28 mouse cellular contexts compared by ENCODE assay signal in genomic region chr8:84959811-84960210, GRCm38 (mm10). TPM values are rescaled to one million over a fixed set of nuclear protein-coding genes. Genes with fewer than 3 reads are reported as not detected.
DNase-seq lines count a peak whose midpoint lies in the region; ATAC-seq and TF ChIP-seq lines count a peak whose summit lies in the region.
"Had no signal": no experiment of that assay in that cellular context is flagged by ENCODE, and none has a peak within 500 bp of the region (broad histone marks: within the 10 kb centered on the region; RNA-seq: fewer than 3 reads in every experiment).

No protein-coding gene starts in this region.

- 72% methylated on average over 7 of the region's 7 CpGs for WGBS in heart, embryonic 15.5 days
- WGBS in kidney, adult 2 months, result 79% methylated on average over 7 of the region's 7 CpGs

- peak overlapping the region; percentile 30; the same call in 1 of the 2 replicates for H3K27ac ChIP-seq in heart, embryonic 15.5 days
- no peak overlapping the region for H3K27ac ChIP-seq in kidney, adult 2 months (ENCODE audit: insufficient read depth, low read depth, low read length)
- H3K27ac ChIP-seq: hindbrain, postnatal 0 days; layer of hippocampus, adult 2 months; limb, embryonic 10.5 days; liver, embryonic 14.5 days had no signal

- peaks cover 9% of the 10 kb centered on the region for H3K4me1 ChIP-seq in heart, embryonic 15.5 days (replicated peaks)
- no peaks in the 10 kb centered on the region for H3K4me1 ChIP-seq in kidney, adult 2 months (ENCODE audit: control insufficient read depth, insufficient read depth, low read length)

- in situ Hi-C loops in Patski (cut with MboI; ENCODE audit: low pct_unique_long_range_greater_than_20kb), result loop anchor here (5.0 kb wide), 1 partner anchor 38 kb away; no protein-coding TSS in a partner anchor

- peaks cover 10% of the 10 kb centered on the region for H3K36me3 ChIP-seq in heart, embryonic 15.5 days
- no peaks in the 10 kb centered on the region for H3K36me3 ChIP-seq in kidney, adult 2 months (ENCODE audit: control insufficient read depth, insufficient read depth, low read length)

- CTCF ChIA-PET in Patski (lab: Charles Lee), result interaction anchor here (0.8 to 2.0 kb wide), 2 partner anchors 31 to 45 kb away, joined by 3 to 7 read pairs; no protein-coding TSS in a partner anchor

- POLR2A ChIA-PET in Patski (lab: Charles Lee), result interaction anchor here (1.9 kb wide), 1 partner anchor 11 kb away, joined by 6 read pairs; no protein-coding TSS in a partner anchor

- no peak for ATAC-seq in heart, embryonic 15.5 days (replicated peaks; ENCODE audit: insufficient number of reproducible peaks, insufficient read depth, low FRiP score, low read depth)
- ATAC-seq in Patski, result peak; percentile 36
- no peak for ATAC-seq in granulocyte monocyte progenitor cell, adult 5-6 weeks (replicated peaks; ENCODE audit: poor library complexity, severe bottlenecking)
- ATAC-seq: forebrain, embryonic 14.5 days; hindbrain, postnatal 0 days; lung, postnatal 0 days had no signal

- no peaks in the 10 kb centered on the region for H3K9me3 ChIP-seq in heart, embryonic 15.5 days (replicated peaks)
- H3K9me3 ChIP-seq: limb, embryonic 10.5 days had no signal

- DNase-seq in heart, adult 8-10 months (ENCODE audit: low spot score), result no peak
- DNase-seq in Patski (ENCODE audit: low read depth, low spot score), result no peak
- peak; percentile 84 for DNase-seq in adrenal gland, postnatal 14 days
- DNase-seq in testis, postnatal 10 days (ENCODE audit: low spot score), result peak; percentile 59
- no peak for DNase-seq in kidney, adult 2 months
- DNase-seq: cerebellum, adult 11 months; kidney, adult 11 months; kidney, postnatal 10 days; midbrain, embryonic 14.5 days; right cerebral cortex, adult 18-20 months; spleen, adult 18-20 months had no signal

- no peaks in the 10 kb centered on the region for H3K27me3 ChIP-seq in heart, embryonic 15.5 days
- no peaks in the 10 kb centered on the region for H3K27me3 ChIP-seq in Patski
- H3K27me3 ChIP-seq in kidney, adult 2 months (replicated peaks; ENCODE audit: control insufficient read depth, insufficient read depth, low read length), result no peaks in the 10 kb centered on the region

- no peak for TF ChIP-seq POLR2A in kidney, adult 2 months (IDR thresholded peaks at IDR 0.05; ENCODE audit: low read depth, low read length)

- H3K4me3 ChIP-seq in heart, embryonic 15.5 days, result no peak overlapping the region
- H3K4me3 ChIP-seq in kidney, adult 2 months (ENCODE audit: insufficient read depth, low read depth, low read length), result no peak overlapping the region
- H3K4me3 ChIP-seq: erythroblast, embryonic 14.5 days; layer of hippocampus, adult 2 months; limb, embryonic 10.5 days had no signal

- no peak for TF ChIP-seq CTCF in Patski (IDR thresholded peaks at IDR 0.05)
- no peak for TF ChIP-seq CTCF in kidney, adult 2 months (conservative IDR thresholded peaks at IDR 0.05; ENCODE audit: insufficient read depth, insufficient read length, low read depth, low read length)

- H3K4me2 ChIP-seq in heart, embryonic 15.5 days, result no peak overlapping the region

- H3K9ac ChIP-seq in heart, embryonic 15.5 days, result no peak overlapping the region
- H3K9ac ChIP-seq: liver, embryonic 14.5 days had no signal

RNA-seq across cellular contexts. Expression of gene Gm49661, which starts 9.4 kb away (rescaled TPM):
- polyA plus RNA-seq in heart, embryonic 15.5 days (2015; fragmentation: Nextera tagmentation; extraction: Ambion mirVana), result not detected in 2 replicates
- total RNA-seq in heart, adult 8-10 months (2022), result 1 to 10 TPM in 2 of 4 experiments, not detected in 2; 2.4 to 5.9 TPM
- 6.4 TPM for polyA plus RNA-seq in Patski (2021)
- 2.1 TPM in 1 of 2 replicates, not detected in the other for total RNA-seq in adrenal gland, postnatal 14 days (2021)
- not detected in 2 replicates for total RNA-seq in granulocyte monocyte progenitor cell, adult 5-6 weeks (2014; fragmentation: Nextera tagmentation)
- total RNA-seq in granulocyte monocyte progenitor cell, adult 5-6 weeks (2017), result not detected in 2 replicates
- not detected in 2 replicates for polyA plus RNA-seq in kidney, adult 2 months (2012; rRNA removed)
- total RNA-seq: common myeloid progenitor, adult 5-6 weeks; hindbrain, postnatal 0 days; layer of hippocampus, adult 2 months; megakaryocyte progenitor cell, adult 5-6 weeks had no signal
- polyA plus RNA-seq: brain, embryonic 14.5 days; embryonic facial prominence, embryonic 11.5 days; erythroblast, embryonic 14.5 days; forebrain, embryonic 14.5 days; heart, embryonic 14.5 days; hindbrain, postnatal 0 days; limb, embryonic 10.5 days; liver, embryonic 14.5 days; midbrain, embryonic 14.5 days; stomach, embryonic 14.5 days; thymus, postnatal 0 days had no signal

RNA-seq across cellular contexts. Expression of gene Prdx2, which starts 9.6 kb away (rescaled TPM):
- 596 and 644 TPM in 2 replicates for polyA plus RNA-seq in heart, embryonic 15.5 days (2015; fragmentation: Nextera tagmentation; extraction: Ambion mirVana)
- total RNA-seq in heart, adult 8-10 months (2022), result 100 to 1,000 TPM; 644 to 711 (median 676) TPM
- polyA plus RNA-seq in Patski (2021), result 668 TPM
- 532 and 572 TPM in 2 replicates for total RNA-seq in adrenal gland, postnatal 14 days (2021)
- 210 and 303 TPM in 2 replicates for total RNA-seq in granulocyte monocyte progenitor cell, adult 5-6 weeks (2014; fragmentation: Nextera tagmentation)
- total RNA-seq in granulocyte monocyte progenitor cell, adult 5-6 weeks (2017), result 360 and 421 TPM in 2 replicates
- polyA plus RNA-seq in kidney, adult 2 months (2012; rRNA removed), result 304 and 376 TPM in 2 replicates

RNA-seq across cellular contexts. Expression of gene Rnaseh2a, which starts 9.8 kb away (rescaled TPM):
- 62.9 and 83.7 TPM in 2 replicates for polyA plus RNA-seq in heart, embryonic 15.5 days (2015; fragmentation: Nextera tagmentation; extraction: Ambion mirVana)
- 10 to 100 TPM; 41.9 to 61.3 (median 55.0) TPM for total RNA-seq in heart, adult 8-10 months (2022)
- polyA plus RNA-seq in Patski (2021), result 91.5 TPM
- total RNA-seq in adrenal gland, postnatal 14 days (2021), result 88.3 and 96.4 TPM in 2 replicates
- 116 and 172 TPM in 2 replicates for total RNA-seq in granulocyte monocyte progenitor cell, adult 5-6 weeks (2014; fragmentation: Nextera tagmentation)
- 91.3 and 148 TPM in 2 replicates for total RNA-seq in granulocyte monocyte progenitor cell, adult 5-6 weeks (2017)
- polyA plus RNA-seq in kidney, adult 2 months (2012; rRNA removed), result 29.4 and 34.4 TPM in 2 replicates

RNA-seq across cellular contexts. Expression of gene Rtbdn, which starts 13.0 kb away (rescaled TPM):
- 0.26 TPM in 1 of 2 replicates, not detected in the other for polyA plus RNA-seq in heart, embryonic 15.5 days (2015; fragmentation: Nextera tagmentation; extraction: Ambion mirVana)
- total RNA-seq in heart, adult 8-10 months (2022), result not detected
- 0.22 TPM for polyA plus RNA-seq in Patski (2021)
- not detected in 2 replicates for total RNA-seq in adrenal gland, postnatal 14 days (2021)
- not detected in 2 replicates for total RNA-seq in granulocyte monocyte progenitor cell, adult 5-6 weeks (2014; fragmentation: Nextera tagmentation)
- not detected in 2 replicates for total RNA-seq in granulocyte monocyte progenitor cell, adult 5-6 weeks (2017)
- not detected in 2 replicates for polyA plus RNA-seq in kidney, adult 2 months (2012; rRNA removed)
- total RNA-seq: common myeloid progenitor, adult 5-6 weeks; gastrocnemius, adult 8-10 months; megakaryocyte progenitor cell, adult 5-6 weeks had no signal
- polyA plus RNA-seq: embryonic facial prominence, embryonic 11.5 days; erythroblast, embryonic 14.5 days; liver, embryonic 14.5 days; lung, postnatal 0 days had no signal

RNA-seq across cellular contexts. Expression of gene Junb, which starts 18.7 kb away (rescaled TPM):
- polyA plus RNA-seq in heart, embryonic 15.5 days (2015; fragmentation: Nextera tagmentation; extraction: Ambion mirVana), result 11.0 and 16.6 TPM in 2 replicates
- total RNA-seq in heart, adult 8-10 months (2022), result 10 to 100 TPM; 17.8 to 32.3 (median 23.9) TPM
- 280 TPM for polyA plus RNA-seq in Patski (2021)
- 58.3 and 211 TPM in 2 replicates for total RNA-seq in adrenal gland, postnatal 14 days (2021)
- total RNA-seq in granulocyte monocyte progenitor cell, adult 5-6 weeks (2014; fragmentation: Nextera tagmentation), result 3.3 and 14.2 TPM in 2 replicates
- 39.6 and 46.0 TPM in 2 replicates for total RNA-seq in granulocyte monocyte progenitor cell, adult 5-6 weeks (2017)
- polyA plus RNA-seq in kidney, adult 2 months (2012; rRNA removed), result 19.2 and 20.9 TPM in 2 replicates

Comparison
In these comparisons a context has a peak if more than half of its experiments do, and no peak if none do; other contexts are left out.
1. DNase-seq: peak in adrenal gland, postnatal 14 days (single experiment) and testis, postnatal 10 days (single experiment); none in heart, adult 8-10 months (single experiment), Patski (single experiment) and kidney, adult 2 months (single experiment).